Mouse (Mus musculus) heart, postnatal 0 days (tissue): Measurements from ENCODE around the gene Lemd1. TPM values are rescaled to one million over a fixed set of nuclear protein-coding genes. Genes with fewer than 3 reads are reported as not detected.

Experiments used
- ATAC-seq: fragments of 200-750 bp; cut with Nextera tagmentation; 2 replicates; pipeline ENCODE4 v1.8.0; 2017; ENCODE audit warnings: low read depth, moderate number of reproducible peaks, moderate library complexity; ENCODE audit not compliant: insufficient read depth
- DNase-seq: peaks from one replicate; pipeline ENCODE4 v3.0.0-alpha.2; 2016; ENCODE audit warnings: low spot score
- H3K27ac ChIP-seq: fragments of 300-500 bp; sonication (generic); 2 replicates; pipeline ENCODE4 v1.5.1; 2014; ENCODE audit warnings: low read depth, mild to moderate bottlenecking
- H3K27me3 ChIP-seq: fragments of 300-500 bp; sonication (generic); 2 replicates; pipeline ENCODE4 v1.6.1; 2014; ENCODE audit warnings: low read length, mixed read lengths; ENCODE audit not compliant: control insufficient read depth, insufficient read depth
- H3K36me3 ChIP-seq: fragments of 300-500 bp; sonication (generic); replicated peaks from 2 replicates; pipeline ENCODE4 v1.6.1; 2014; ENCODE audit warnings: low read length, mixed read lengths; ENCODE audit not compliant: control insufficient read depth, insufficient read depth
- H3K4me1 ChIP-seq: fragments of 300-500 bp; sonication (generic); 2 replicates; pipeline ENCODE4 v1.6.1; 2014; ENCODE audit warnings: antibody characterized with exemption; ENCODE audit not compliant: control insufficient read depth, insufficient read depth
- H3K4me2 ChIP-seq: fragments of 300-500 bp; sonication (generic); 2 replicates; pipeline ENCODE4 v1.6.1; 2014; ENCODE audit warnings: low read depth, mild to moderate bottlenecking, low read length, moderate library complexity
- H3K4me3 ChIP-seq: fragments of 300-500 bp; sonication (generic); 2 replicates; pipeline ENCODE4 v1.5.1; 2014; ENCODE audit warnings: low read depth, low read length
- H3K9ac ChIP-seq: fragments of 300-500 bp; sonication (generic); replicated peaks from 2 replicates; pipeline ENCODE4 v1.6.1; 2014; ENCODE audit warnings: low read depth, low read length, mixed read lengths
- H3K9me3 ChIP-seq: fragments of 300-500 bp; sonication (generic); replicated peaks from 2 replicates; pipeline ENCODE4 v1.6.1; 2016; ENCODE audit warnings: low read length; ENCODE audit not compliant: control insufficient read depth
- CTCF ChIP-seq: IDR thresholded peaks from 2 replicates; pipeline ENCODE4 v1.5.1; 2016; ENCODE audit warnings: antibody characterized with exemption, control low read depth, low read depth
- EP300 ChIP-seq: IDR thresholded peaks from 2 replicates; pipeline ENCODE4 v1.6.1; 2016; ENCODE audit warnings: antibody characterized with exemption, low read depth
- WGBS: fragments of 180-500 bp; shearing (Covaris S2); extraction: QIAGEN DNeasy Blood & Tissue Kit; methylation state at CpG from one replicate; pipeline ENCODE4 v1.1.7; 2014; 5-methylcytosine and 5-hydroxymethylcytosine counted together
- polyA plus RNA-seq: library from polyadenylated mRNA; unstranded; fragments of >200 nt; fragmentation: Nextera tagmentation; extraction: Ambion mirVana; gene quantifications from 2 replicates; pipeline ENCODE4 v1.2.1, GENCODE M21; 2015
- total RNA-seq: library from RNA; depleted of rRNA; stranded (reverse); fragments of >200 nt; gene quantifications from 2 replicates; pipeline ENCODE4 v1.2.3, GENCODE M21; 2014; ENCODE audit warnings: low replicate concordance

Gene Lemd1
- total and polyA plus RNA-seq, 2 experiments from 2014 or later = not detected

GRCm38 (mm10) chr1:132211672-132212071, 20.4 kb downstream of the Lemd1 start:
- no peak overlapping the region for H3K9ac ChIP-seq
- H3K36me3 ChIP-seq = no peaks in the 10 kb centered on the region
- DNase-seq = peak; percentile 5
- H3K4me2 ChIP-seq = peak overlapping the region; percentile 42; the same call in 1 of the 2 replicates
- no peak for TF ChIP-seq CTCF
- no peak for TF ChIP-seq EP300
- no peak overlapping the region for H3K4me3 ChIP-seq
- H3K27ac ChIP-seq = no peak overlapping the region
- H3K9me3 ChIP-seq = no peaks in the 10 kb centered on the region
- no peak for ATAC-seq
- no peaks in the 10 kb centered on the region for H3K4me1 ChIP-seq
- H3K27me3 ChIP-seq = peaks cover 40% of the 10 kb centered on the region
- 34% methylated on average over 12 of the region's 12 CpGs for WGBS

GRCm38 (mm10) chr1:132212218-132212617, 21.0 kb downstream of the Lemd1 start:
- ATAC-seq (peak; percentile 53; the same call in 1 of the 2 replicates), DNase-seq (peak; percentile 29)
- Histone ChIP-seq H3K4me2 (peak overlapping the region; percentile 42), H3K9me3 (no peaks in the 10 kb centered on the region), H3K27me3 (peaks cover 40% of the 10 kb centered on the region), H3K9ac (no peak overlapping the region), H3K4me1 (no peaks in the 10 kb centered on the region), H3K27ac (no peak overlapping the region), H3K36me3 (no peaks in the 10 kb centered on the region), H3K4me3 (peak overlapping the region; percentile 18; the same call in 1 of the 2 replicates)
- 8% methylated on average over 20 of the region's 20 CpGs for WGBS
- TF ChIP-seq EP300 (no peak), CTCF (peak; percentile 58)

- H3K9ac ChIP-seq = no peak overlapping the region
- H3K27me3 ChIP-seq = peaks cover 40% of the 10 kb centered on the region
- ATAC-seq = no peak
- TF ChIP-seq CTCF (no peak), EP300 (no peak)
- DNase-seq = peak; percentile 2
- no peaks in the 10 kb centered on the region for H3K4me1 ChIP-seq
- H3K27ac ChIP-seq = no peak overlapping the region
- H3K4me3 ChIP-seq = no peak overlapping the region
- no peaks in the 10 kb centered on the region for H3K9me3 ChIP-seq
- no peaks in the 10 kb centered on the region for H3K36me3 ChIP-seq
- no peak overlapping the region for H3K4me2 ChIP-seq
- 43% methylated on average over 6 of the region's 6 CpGs for WGBS
Observed at GRCm38 (mm10) chr1:132213076-132213475, 21.8 kb downstream of the Lemd1 start.

GRCm38 (mm10) chr1:132216276-132216675, 25.0 kb downstream of the Lemd1 start:
- peaks cover 20% of the 10 kb centered on the region for H3K27me3 ChIP-seq
- no peak for DNase-seq
- H3K4me1 ChIP-seq = no peaks in the 10 kb centered on the region
- no peak overlapping the region for H3K4me2 ChIP-seq
- H3K4me3 ChIP-seq = no peak overlapping the region
- no peak overlapping the region for H3K27ac ChIP-seq
- TF ChIP-seq EP300 = no peak
- TF ChIP-seq CTCF = no peak
- H3K36me3 ChIP-seq = no peaks in the 10 kb centered on the region
- ATAC-seq = no peak
- no peak overlapping the region for H3K9ac ChIP-seq
- WGBS = 58% methylated on average over 3 of the region's 3 CpGs
- no peaks in the 10 kb centered on the region for H3K9me3 ChIP-seq

GRCm38 (mm10) chr1:132221627-132222026, 30.4 kb downstream of the Lemd1 start:
- Histone ChIP-seq H3K9me3 (no peaks in the 10 kb centered on the region), H3K4me2 (no peak overlapping the region), H3K9ac (no peak overlapping the region), H3K4me1 (no peaks in the 10 kb centered on the region), H3K36me3 (no peaks in the 10 kb centered on the region), H3K27ac (no peak overlapping the region), H3K4me3 (no peak overlapping the region), H3K27me3 (peaks cover 11% of the 10 kb centered on the region)
- ATAC-seq (no peak), DNase-seq (no peak)
- whole genome bisulfite sequencing = 45% methylated on average over 2 of the region's 2 CpGs
- TF ChIP-seq EP300 = no peak
- no peak for TF ChIP-seq CTCF

GRCm38 (mm10) chr1:132222166-132222565, 30.9 kb downstream of the Lemd1 start:
- no peak for ATAC-seq

More at GRCm38 (mm10) chr1:132222166-132222565, 30.9 kb downstream of the Lemd1 start:
- Histone ChIP-seq H3K4me1 (no peaks in the 10 kb centered on the region), H3K9me3 (no peaks in the 10 kb centered on the region), H3K4me3 (no peak overlapping the region), H3K36me3 (no peaks in the 10 kb centered on the region), H3K9ac (no peak overlapping the region), H3K27me3 (peaks cover 11% of the 10 kb centered on the region), H3K4me2 (no peak overlapping the region), H3K27ac (no peak overlapping the region)
- 34% methylated on average over 6 of the region's 6 CpGs for WGBS
- no peak for TF ChIP-seq EP300
- no peak for DNase-seq
